Mouse (Mus musculus) myocyte (in vitro differentiated cells): ENCODE measurements at regions not wholly inside any gene's neighbourhood (a gene's known extent, or its start where the extent isn't known, plus 50 kb on each side); places are given as distances from the start of the nearest gene placed in this dataset.

Source experiments
- H3K27me3 ChIP-seq: one replicate; pipeline ENCODE4 v1.6.1; 2011; ENCODE audit not compliant: control insufficient read depth, insufficient read depth, insufficient read length
- H3K36me3 ChIP-seq: one replicate; pipeline ENCODE4 v1.6.1; 2011; ENCODE audit not compliant: control insufficient read depth, insufficient read depth
- H3K4me2 ChIP-seq: one replicate; pipeline ENCODE4 v1.6.1; 2011; ENCODE audit warnings: low read depth, control low read depth
- H3K4me3 ChIP-seq: one replicate; pipeline ENCODE4 v1.5.1; 2011; ENCODE audit warnings: mild to moderate bottlenecking, control low read depth, moderate library complexity
- H3K79me2 ChIP-seq: one replicate; pipeline ENCODE4 v1.6.1; 2011; ENCODE audit not compliant: control insufficient read depth, insufficient read depth
- H3ac ChIP-seq: one replicate; pipeline ENCODE4 v1.6.1; 2011; ENCODE audit not compliant: control insufficient read depth, insufficient read length
- CEBPB ChIP-seq: IDR thresholded peaks from 2 replicates; pipeline ENCODE4 v1.6.1; 2011; ENCODE audit warnings: mild to moderate bottlenecking, moderate library complexity; ENCODE audit not compliant: poor library complexity, insufficient read depth, severe bottlenecking
- E2F4 ChIP-seq: IDR thresholded peaks from one replicate; pipeline ENCODE4 v1.6.1; 2011; ENCODE audit warnings: mild to moderate bottlenecking, control low read depth, moderate library complexity; ENCODE audit not compliant: insufficient read depth
- MAX ChIP-seq: IDR thresholded peaks from one replicate; pipeline ENCODE4 v1.6.1; 2011; ENCODE audit warnings: low read depth, mild to moderate bottlenecking, control low read depth
- MYOD1 ChIP-seq, 3 experiments: IDR thresholded peaks; one replicate each; pipeline ENCODE4 v1.6.1; 2011; ENCODE audit warnings: control low read depth in 2 of 3, low read depth in 2 of 3, mild to moderate bottlenecking in 2 of 3, moderate library complexity in 1 of 3; ENCODE audit not compliant: insufficient read length in 2 of 3, control insufficient read depth in 1 of 3
- MYOG ChIP-seq, 3 experiments: IDR thresholded peaks; one replicate each; pipeline ENCODE4 v1.6.1; 2011; ENCODE audit warnings: control low read depth in 2 of 3, low read depth in 2 of 3, mild to moderate bottlenecking in 2 of 3; ENCODE audit not compliant: insufficient read length in 2 of 3, control insufficient read depth in 1 of 3, insufficient read depth in 1 of 3
- POLR2A ChIP-seq: IDR thresholded peaks from one replicate; pipeline ENCODE4 v1.6.1; 2011; ENCODE audit warnings: low read depth, mild to moderate bottlenecking, control low read depth, moderate library complexity; ENCODE audit not compliant: insufficient read length
- POLR2AphosphoS2 ChIP-seq: IDR thresholded peaks from one replicate; pipeline ENCODE4 v1.6.1; 2011; ENCODE audit warnings: low read depth, control low read depth; ENCODE audit not compliant: insufficient read length
- REST ChIP-seq: IDR thresholded peaks from one replicate; pipeline ENCODE4 v1.6.1; 2011; ENCODE audit warnings: mild to moderate bottlenecking, control low read depth, moderate library complexity; ENCODE audit not compliant: insufficient read depth, insufficient read length
- SRF ChIP-seq: IDR thresholded peaks from one replicate; pipeline ENCODE4 v1.6.1; 2011; ENCODE audit warnings: low read depth; ENCODE audit not compliant: control insufficient read depth, insufficient read length
- TCF12 ChIP-seq: IDR thresholded peaks from one replicate; pipeline ENCODE4 v1.6.1; 2011; ENCODE audit warnings: mild to moderate bottlenecking, control low read depth; ENCODE audit not compliant: poor library complexity, insufficient read depth, severe bottlenecking
- TCF3 ChIP-seq: IDR thresholded peaks from one replicate; pipeline ENCODE4 v1.6.1; 2011; ENCODE audit warnings: low read depth, control low read depth; ENCODE audit not compliant: insufficient read length
- USF1 ChIP-seq: IDR thresholded peaks from one replicate; pipeline ENCODE4 v1.6.1; 2011; ENCODE audit warnings: low read depth, mild to moderate bottlenecking, control low read depth, moderate library complexity

- no peak for TF ChIP-seq MAX
- no peak for TF ChIP-seq MYOD1 (IDR thresholded peaks at IDR 0.05; ENCODE audit: control insufficient read depth in 1 of 3, insufficient read length in 2 of 3, low read depth in 2 of 3)
- TF ChIP-seq CEBPB: no peak
- no peak for TF ChIP-seq MYOG (IDR thresholded peaks at IDR 0.05; ENCODE audit: control insufficient read depth in 1 of 3, insufficient read depth in 1 of 3, insufficient read length in 2 of 3, low read depth in 2 of 3)
- no peak for TF ChIP-seq TCF12
- no peak for TF ChIP-seq REST
- TF ChIP-seq E2F4: no peak
- H3ac ChIP-seq: no peak overlapping the region
- H3K79me2 ChIP-seq: no peaks in the 10 kb centered on the region
- H3K4me3 ChIP-seq: no peak overlapping the region
- no peaks in the 10 kb centered on the region for H3K36me3 ChIP-seq
- H3K4me2 ChIP-seq: no peak overlapping the region
- no peaks in the 10 kb centered on the region for H3K27me3 ChIP-seq
Measured at GRCm38 (mm10) chr13:102591803-102592537, 101.4 kb upstream of the Cd180 start.

GRCm38 (mm10) chr13:102593405-102594200 lies 99.8 kb upstream of the Cd180 start:
- Histone ChIP-seq H3K27me3 (no peaks in the 10 kb centered on the region), H3K4me3 (no peak overlapping the region), H3ac (no peak overlapping the region), H3K4me2 (no peak overlapping the region), H3K79me2 (no peaks in the 10 kb centered on the region), H3K36me3 (no peaks in the 10 kb centered on the region)
- no peak for TF ChIP-seq REST
- no peak for TF ChIP-seq CEBPB
- TF ChIP-seq TCF12: no peak
- no peak for TF ChIP-seq POLR2AphosphoS2

- H3K4me2 ChIP-seq: no peak overlapping the region
- no peak overlapping the region for H3K4me3 ChIP-seq
- H3K27me3 ChIP-seq: no peaks in the 10 kb centered on the region
- H3K36me3 ChIP-seq: no peaks in the 10 kb centered on the region
- TF ChIP-seq MAX (no peak), CEBPB (no peak), POLR2AphosphoS2 (no peak), REST (no peak), TCF3 (no peak), USF1 (no peak), MYOD1 (IDR thresholded peaks at IDR 0.05; ENCODE audit: control insufficient read depth in 1 of 3, insufficient read length in 2 of 3, low read depth in 2 of 3) (no peak), POLR2A (no peak), MYOG (IDR thresholded peaks at IDR 0.05; ENCODE audit: control insufficient read depth in 1 of 3, insufficient read depth in 1 of 3, insufficient read length in 2 of 3, low read depth in 2 of 3) (no peak), SRF (no peak), E2F4 (no peak), TCF12 (no peak)
- H3ac ChIP-seq: no peak overlapping the region
- H3K79me2 ChIP-seq: no peaks in the 10 kb centered on the region
Measured at GRCm38 (mm10) chr13:102594201-102594600, 99.2 kb upstream of the Cd180 start.

- Histone ChIP-seq H3K27me3 (no peaks in the 10 kb centered on the region), H3K36me3 (no peaks in the 10 kb centered on the region), H3ac (no peak overlapping the region), H3K4me3 (no peak overlapping the region), H3K79me2 (no peaks in the 10 kb centered on the region), H3K4me2 (no peak overlapping the region)
- TF ChIP-seq REST (no peak), POLR2AphosphoS2 (no peak), CEBPB (no peak), MYOD1 (IDR thresholded peaks at IDR 0.05; ENCODE audit: control insufficient read depth in 1 of 3, insufficient read length in 2 of 3, low read depth in 2 of 3) (no peak), E2F4 (no peak), POLR2A (no peak), MAX (no peak), TCF3 (no peak), USF1 (no peak), MYOG (IDR thresholded peaks at IDR 0.05; ENCODE audit: control insufficient read depth in 1 of 3, insufficient read depth in 1 of 3, insufficient read length in 2 of 3, low read depth in 2 of 3) (no peak), SRF (no peak), TCF12 (no peak)
Measured at GRCm38 (mm10) chr13:102595602-102596001, 97.8 kb upstream of the Cd180 start.

GRCm38 (mm10) chr13:102596101-102596500 lies 97.3 kb upstream of the Cd180 start:
- H3K36me3 ChIP-seq: no peaks in the 10 kb centered on the region
- no peaks in the 10 kb centered on the region for H3K27me3 ChIP-seq
- H3K79me2 ChIP-seq: no peaks in the 10 kb centered on the region
- no peak overlapping the region for H3K4me3 ChIP-seq
- no peak for TF ChIP-seq MYOD1 (IDR thresholded peaks at IDR 0.05; ENCODE audit: control insufficient read depth in 1 of 3, insufficient read length in 2 of 3, low read depth in 2 of 3)
- no peak for TF ChIP-seq MYOG (IDR thresholded peaks at IDR 0.05; ENCODE audit: control insufficient read depth in 1 of 3, insufficient read depth in 1 of 3, insufficient read length in 2 of 3, low read depth in 2 of 3)
- TF ChIP-seq POLR2AphosphoS2: no peak
- H3K4me2 ChIP-seq: no peak overlapping the region
- H3ac ChIP-seq: no peak overlapping the region
